Mouse (Mus musculus) liver, embryonic 14.5 days (tissue): ENCODE measurements around the gene Slc35f4.

Experiments used
- CTCF ChIP-seq: IDR thresholded peaks from 2 replicates; pipeline ENCODE4 v1.5.1; 2016; ENCODE audit warnings: antibody characterized with exemption, low read depth, control low read depth
- EP300 ChIP-seq: IDR thresholded peaks from 2 replicates; pipeline ENCODE4 v1.6.1; 2016; ENCODE audit warnings: antibody characterized with exemption, low read depth

GRCm38 (mm10) chr14:49460799-49461198 is 65.0 kb downstream of the Slc35f4 start:
- TF ChIP-seq CTCF (no peak), EP300 (no peak)
